ENCODE assay signal across 14 mouse cellular contexts in genomic region chr6:70829451-70829850, GRCm38 (mm10). TPM values are rescaled to one million over a fixed set of nuclear protein-coding genes. Genes with fewer than 3 reads are reported as not detected.
A peak's percentile ranks its signal among the peaks of the same experiment; 100 is the strongest.
DNase-seq lines count a peak whose midpoint lies in the region.
"Had no signal": no experiment of that assay in that cellular context is flagged by ENCODE, and none has a peak within 500 bp of the region (broad histone marks: within the 10 kb centered on the region; RNA-seq: fewer than 3 reads in every experiment).

No protein-coding gene starts in this region.

- peak; percentile 59 for DNase-seq in thymus, postnatal 0 days (ENCODE audit: low spot score)
- DNase-seq in thymus, postnatal 10 days (ENCODE audit: low spot score in 2 of 2), result no peak
- DNase-seq in thymus, postnatal 14 days, result peak; percentile 52
- DNase-seq in thymus, postnatal 4 days, result peak; percentile 43
- DNase-seq in gastrocnemius, postnatal 14 days, result no peak
- no peak for DNase-seq in lung, postnatal 4 days
- DNase-seq: adrenal gland, adult 8-10 months; adrenal gland, postnatal 14 days; adrenal gland, postnatal 36 days; cerebellum, adult 11-12 months; cerebellum, adult 2 months; cerebellum, adult 9-10 months; cerebellum, postnatal 10 days; cerebellum, postnatal 25 days had no signal

- intact Hi-C loops in gastrocnemius, postnatal 14 days (cut with DNase I; ENCODE audit: low total_unique reads), result no loop called here

RNA-seq across cellular contexts. Expression of gene Eif2ak3, which starts 14.9 kb away (rescaled TPM):
- 17.4 and 18.0 TPM in 2 replicates for polyA plus RNA-seq in thymus, postnatal 0 days (2015; fragmentation: Nextera tagmentation; extraction: Ambion mirVana)
- 1 to 10 TPM; 7.0 to 9.5 TPM for total RNA-seq in gastrocnemius, postnatal 14 days (2021)

RNA-seq across cellular contexts. Expression of gene Rpia, which starts 37.4 kb away (rescaled TPM):
- 3.6 and 5.1 TPM in 2 replicates for polyA plus RNA-seq in thymus, postnatal 0 days (2015; fragmentation: Nextera tagmentation; extraction: Ambion mirVana)
- total RNA-seq in gastrocnemius, postnatal 14 days (2021), result 1 to 10 TPM; 8.5 to 9.4 TPM

Comparison
In these comparisons a context has a peak if more than half of its experiments do, and no peak if none do; other contexts are left out.
1. DNase-seq: peak in thymus, postnatal 0 days (single experiment), thymus, postnatal 14 days (single experiment) and thymus, postnatal 4 days (single experiment); none in thymus, postnatal 10 days (0 of 2), gastrocnemius, postnatal 14 days (single experiment) and lung, postnatal 4 days (0 of 2).